In the genomic region with DNA sequence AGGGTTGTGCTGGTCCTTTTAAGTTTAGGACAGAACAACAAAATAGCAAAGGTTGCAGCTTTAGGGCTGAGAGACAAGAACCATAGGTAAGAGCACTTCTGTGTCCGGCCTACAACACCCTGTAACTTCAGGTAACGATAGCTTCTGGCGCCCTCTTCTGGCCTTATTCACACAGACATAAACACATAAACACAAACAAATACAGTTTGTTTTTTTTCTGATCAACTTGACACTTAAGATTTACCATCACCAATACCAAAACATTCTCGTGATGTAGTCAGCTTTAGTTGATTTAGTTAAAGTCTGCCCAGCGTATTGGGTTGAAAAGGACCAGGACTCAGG, we compare ENCODE assay signal across 8 mouse cellular contexts. TPM values are rescaled to one million over a fixed set of nuclear protein-coding genes. Genes with fewer than 3 reads are reported as not detected.
DNase-seq lines count a peak whose midpoint lies in the region; ATAC-seq and TF ChIP-seq lines count a peak whose summit lies in the region.

No protein-coding gene starts in this region.

- H3K36me3 ChIP-seq in hindbrain, postnatal 0 days (ENCODE audit: insufficient read depth, low read length), result peaks cover 5% of the 10 kb centered on the region; the same call in 1 of the 2 replicates
- peaks cover 49% of the 10 kb centered on the region for H3K36me3 ChIP-seq in hindbrain, embryonic 13.5 days
- H3K36me3 ChIP-seq in forebrain, embryonic 16.5 days (ENCODE audit: control insufficient read depth, insufficient read depth), result peaks cover 4% of the 10 kb centered on the region; the same call in 1 of the 2 replicates
- H3K36me3 ChIP-seq in intestine, embryonic 16.5 days (ENCODE audit: control insufficient read depth, insufficient read depth, low read length), result no peaks in the 10 kb centered on the region

- DNase-seq in hindbrain, postnatal 0 days (ENCODE audit: low spot score), result peak; percentile 46
- peak; percentile 28 for DNase-seq in adipocyte (ENCODE audit: low spot score)
- DNase-seq in lung, postnatal 10 days, result peak; percentile 14
- no peak for DNase-seq in ovary, postnatal 14 days (ENCODE audit: low spot score)

- H3K4me1 ChIP-seq in hindbrain, postnatal 0 days (ENCODE audit: insufficient read depth, low read length), result no peaks in the 10 kb centered on the region
- no peaks in the 10 kb centered on the region for H3K4me1 ChIP-seq in hindbrain, embryonic 13.5 days (replicated peaks)
- no peaks in the 10 kb centered on the region for H3K4me1 ChIP-seq in forebrain, embryonic 16.5 days (replicated peaks; ENCODE audit: control insufficient read depth, insufficient read depth, low read length)
- no peaks in the 10 kb centered on the region for H3K4me1 ChIP-seq in intestine, embryonic 16.5 days (ENCODE audit: control insufficient read depth, insufficient read depth, low read length)

- WGBS in hindbrain, postnatal 0 days, result 42% methylated on average over 5 of the region's 5 CpGs
- 45% methylated on average over 5 of the region's 5 CpGs for WGBS in hindbrain, embryonic 13.5 days
- 45% methylated on average over 5 of the region's 5 CpGs for WGBS in forebrain, embryonic 16.5 days
- WGBS in intestine, embryonic 16.5 days, result 52% methylated on average over 5 of the region's 5 CpGs

- no peak overlapping the region for H3K4me2 ChIP-seq in hindbrain, postnatal 0 days (ENCODE audit: low read depth, low read length)
- H3K4me2 ChIP-seq in hindbrain, embryonic 13.5 days, result no peak overlapping the region
- H3K4me2 ChIP-seq in forebrain, embryonic 16.5 days (ENCODE audit: low read length), result no peak overlapping the region
- no peak overlapping the region for H3K4me2 ChIP-seq in intestine, embryonic 16.5 days (ENCODE audit: low read depth, low read length)

- peak; percentile 43 for TF ChIP-seq CTCF in hindbrain, postnatal 0 days (IDR thresholded peaks at IDR 0.05; ENCODE audit: low read depth)

- no peaks in the 10 kb centered on the region for H3K9me3 ChIP-seq in hindbrain, postnatal 0 days (ENCODE audit: low read length)
- no peaks in the 10 kb centered on the region for H3K9me3 ChIP-seq in hindbrain, embryonic 13.5 days
- no peaks in the 10 kb centered on the region for H3K9me3 ChIP-seq in forebrain, embryonic 16.5 days (ENCODE audit: control insufficient read depth, low read length)
- no peaks in the 10 kb centered on the region for H3K9me3 ChIP-seq in intestine, embryonic 16.5 days (ENCODE audit: control insufficient read depth, low read length)

- H3K4me3 ChIP-seq in hindbrain, postnatal 0 days (ENCODE audit: low read length), result no peak overlapping the region
- no peak overlapping the region for H3K4me3 ChIP-seq in hindbrain, embryonic 13.5 days
- H3K4me3 ChIP-seq in forebrain, embryonic 16.5 days (replicated peaks; ENCODE audit: low read length), result no peak overlapping the region
- no peak overlapping the region for H3K4me3 ChIP-seq in intestine, embryonic 16.5 days (ENCODE audit: low read length)

- no peaks in the 10 kb centered on the region for H3K27me3 ChIP-seq in hindbrain, postnatal 0 days (ENCODE audit: insufficient read depth, low read length)
- H3K27me3 ChIP-seq in hindbrain, embryonic 13.5 days, result no peaks in the 10 kb centered on the region
- no peaks in the 10 kb centered on the region for H3K27me3 ChIP-seq in forebrain, embryonic 16.5 days (replicated peaks; ENCODE audit: control insufficient read depth, insufficient read depth, low read length)
- H3K27me3 ChIP-seq in intestine, embryonic 16.5 days (replicated peaks; ENCODE audit: control insufficient read depth, insufficient read depth, low read length), result no peaks in the 10 kb centered on the region

- no peak for ATAC-seq in hindbrain, postnatal 0 days
- ATAC-seq in hindbrain, embryonic 13.5 days (ENCODE audit: low FRiP score), result no peak
- peak; percentile 81 for ATAC-seq in CD4-positive, CD25-positive, alpha-beta regulatory T cell, adult 4 months
- no peak for ATAC-seq in forebrain, embryonic 16.5 days
- no peak for ATAC-seq in intestine, embryonic 16.5 days

- H3K9ac ChIP-seq in hindbrain, postnatal 0 days (replicated peaks; ENCODE audit: low read length), result no peak overlapping the region
- no peak overlapping the region for H3K9ac ChIP-seq in hindbrain, embryonic 13.5 days
- H3K9ac ChIP-seq in forebrain, embryonic 16.5 days (replicated peaks; ENCODE audit: low read depth, low read length), result no peak overlapping the region
- H3K9ac ChIP-seq in intestine, embryonic 16.5 days (ENCODE audit: low read depth, low read length), result no peak overlapping the region

- H3K27ac ChIP-seq in hindbrain, postnatal 0 days, result no peak overlapping the region
- H3K27ac ChIP-seq in hindbrain, embryonic 13.5 days, result no peak overlapping the region
- no peak overlapping the region for H3K27ac ChIP-seq in forebrain, embryonic 16.5 days (ENCODE audit: low read length)
- no peak overlapping the region for H3K27ac ChIP-seq in intestine, embryonic 16.5 days (ENCODE audit: low read length)

RNA-seq across cellular contexts. Expression of a gene that starts 10.6 kb away (rescaled TPM):
- total RNA-seq in hindbrain, postnatal 0 days (2014; rRNA removed), result 0.10 TPM in 1 of 2 replicates, not detected in the other
- 1.7 and 1.9 TPM in 2 replicates for polyA plus RNA-seq in hindbrain, postnatal 0 days (2015; fragmentation: Nextera tagmentation; extraction: Ambion mirVana)
- 4.0 and 4.4 TPM in 2 replicates for polyA plus RNA-seq in hindbrain, embryonic 13.5 days (2015; fragmentation: Nextera tagmentation; extraction: Ambion mirVana)
- polyA plus RNA-seq in CD4-positive, CD25-positive, alpha-beta regulatory T cell, adult 4 months (2017; shearing (Covaris generic)), result 1 to 10 TPM; 4.2 to 5.7 TPM
- polyA plus RNA-seq in forebrain, embryonic 16.5 days (2015; fragmentation: Nextera tagmentation; extraction: Ambion mirVana), result 1.9 and 2.5 TPM in 2 replicates
- 0.84 and 0.97 TPM in 2 replicates for polyA plus RNA-seq in intestine, embryonic 16.5 days (2015; fragmentation: Nextera tagmentation; extraction: Ambion mirVana)

RNA-seq across cellular contexts. Expression of a gene that starts 10.6 kb away (rescaled TPM):
- 14.3 and 19.8 TPM in 2 replicates for total RNA-seq in hindbrain, postnatal 0 days (2014; rRNA removed)
- polyA plus RNA-seq in hindbrain, postnatal 0 days (2015; fragmentation: Nextera tagmentation; extraction: Ambion mirVana), result 27.6 and 29.7 TPM in 2 replicates
- polyA plus RNA-seq in hindbrain, embryonic 13.5 days (2015; fragmentation: Nextera tagmentation; extraction: Ambion mirVana), result 41.3 and 43.3 TPM in 2 replicates
- 10 to 100 TPM; 44.9 to 47.3 TPM for polyA plus RNA-seq in CD4-positive, CD25-positive, alpha-beta regulatory T cell, adult 4 months (2017; shearing (Covaris generic))
- polyA plus RNA-seq in forebrain, embryonic 16.5 days (2015; fragmentation: Nextera tagmentation; extraction: Ambion mirVana), result 35.7 and 40.5 TPM in 2 replicates
- 22.4 and 23.1 TPM in 2 replicates for polyA plus RNA-seq in intestine, embryonic 16.5 days (2015; fragmentation: Nextera tagmentation; extraction: Ambion mirVana)

RNA-seq across cellular contexts. Expression of a gene that starts 42.9 kb away (rescaled TPM):
- 104 and 130 TPM in 2 replicates for total RNA-seq in hindbrain, postnatal 0 days (2014; rRNA removed)
- 71.8 and 83.3 TPM in 2 replicates for polyA plus RNA-seq in hindbrain, postnatal 0 days (2015; fragmentation: Nextera tagmentation; extraction: Ambion mirVana)
- 66.8 and 67.4 TPM in 2 replicates for polyA plus RNA-seq in hindbrain, embryonic 13.5 days (2015; fragmentation: Nextera tagmentation; extraction: Ambion mirVana)
- under 1 TPM in 1 of 2 experiments, not detected in 1; 0.20 TPM for polyA plus RNA-seq in CD4-positive, CD25-positive, alpha-beta regulatory T cell, adult 4 months (2017; shearing (Covaris generic))
- polyA plus RNA-seq in forebrain, embryonic 16.5 days (2015; fragmentation: Nextera tagmentation; extraction: Ambion mirVana), result 71.7 and 81.2 TPM in 2 replicates
- 29.5 and 31.1 TPM in 2 replicates for polyA plus RNA-seq in intestine, embryonic 16.5 days (2015; fragmentation: Nextera tagmentation; extraction: Ambion mirVana)

RNA-seq across cellular contexts. Expression of a gene that starts 56.5 kb away (rescaled TPM):
- 9.9 and 11.3 TPM in 2 replicates for total RNA-seq in hindbrain, postnatal 0 days (2014; rRNA removed)
- 125 and 139 TPM in 2 replicates for polyA plus RNA-seq in hindbrain, postnatal 0 days (2015; fragmentation: Nextera tagmentation; extraction: Ambion mirVana)
- 136 and 143 TPM in 2 replicates for polyA plus RNA-seq in hindbrain, embryonic 13.5 days (2015; fragmentation: Nextera tagmentation; extraction: Ambion mirVana)
- polyA plus RNA-seq in CD4-positive, CD25-positive, alpha-beta regulatory T cell, adult 4 months (2017; shearing (Covaris generic)), result 100 to 1,000 TPM; 138 to 192 TPM
- polyA plus RNA-seq in forebrain, embryonic 16.5 days (2015; fragmentation: Nextera tagmentation; extraction: Ambion mirVana), result 127 TPM in 2 replicates
- polyA plus RNA-seq in intestine, embryonic 16.5 days (2015; fragmentation: Nextera tagmentation; extraction: Ambion mirVana), result 110 and 126 TPM in 2 replicates

Comparison
In these comparisons a context has a peak if more than half of its experiments do, and no peak if none do; other contexts are left out.
1. RNA of a gene that starts 42.9 kb away (polyA plus RNA-seq): 71.8 to 83.3 TPM in hindbrain, postnatal 0 days, 71.7 to 81.2 TPM in forebrain, embryonic 16.5 days, 66.8 to 67.4 TPM in hindbrain, embryonic 13.5 days and 29.5 to 31.1 TPM in intestine, embryonic 16.5 days; 0.20 TPM in CD4-positive, CD25-positive, alpha-beta regulatory T cell, adult 4 months; every median in the first group is over 10 times any median in the second.